Mouse (Mus musculus) liver, adult 2 months (tissue): Measurements from ENCODE around the gene Srrm2.

Source experiments
- CTCF ChIP-seq: fragments of 200-500 bp; IDR thresholded peaks from 2 replicates; pipeline ENCODE4 v1.5.1; 2011; ENCODE audit warnings: low read depth, low read length, control low read depth
- POLR2A ChIP-seq: fragments of 200-500 bp; IDR thresholded peaks from 2 replicates; pipeline ENCODE4 v1.6.1; 2011; ENCODE audit warnings: low read length, control low read depth; ENCODE audit not compliant: insufficient read depth; ENCODE audit errors: extremely low read depth

GRCm38 (mm10) chr17:23788973-23789372 is 1.4 kb upstream of the Srrm2 start:
- TF ChIP-seq CTCF, result no peak
- no peak for TF ChIP-seq POLR2A
